Mouse (Mus musculus) left cerebral cortex, adult 8-10 months (tissue): ENCODE results near the gene Rp9. TPM values are rescaled to one million over a fixed set of nuclear protein-coding genes. Genes with fewer than 3 reads are reported as not detected.

Source experiments
- DNase-seq, 2 experiments: peaks; one replicate each; pipeline ENCODE4 v3.0.0; 2022; ENCODE audit warnings: low spot score in 2 of 2
- total RNA-seq, 4 experiments: library from RNA; stranded (reverse); gene quantifications; 2 replicates each; pipeline ENCODE4 v1.2.4; 2022

Rp9 gene
- total RNA-seq, 4 experiments from 2014 or later = 39.4 to 48.3 (median 46.1) TPM

GRCm38 (mm10) chr9:22366621-22367020, 102.9 kb downstream of the Rp9 start:
- no peak for DNase-seq

- DNase-seq = no peak
Observed at GRCm38 (mm10) chr9:22366221-22366620, 103.3 kb downstream of the Rp9 start.

Other genes starting within 250 kb of the Rp9 start
- 10 to 100 TPM; 17.9 to 26.0 (median 22.0) TPM for gene Zfp809, start 244.0 kb downstream of the Rp9 start, total RNA-seq
- 1 to 10 TPM; 4.3 to 5.7 (median 4.5) TPM for gene Zfp599, start 209.8 kb downstream of the Rp9 start, total RNA-seq
- 10 to 100 TPM; 15.5 to 21.8 (median 18.2) TPM for gene Zfp810, start 162.1 kb downstream of the Rp9 start, total RNA-seq
- 10 to 100 TPM; 23.0 to 32.2 (median 24.3) TPM for gene Anln, start 80.6 kb downstream of the Rp9 start, total RNA-seq
- gene 9530077C05Rik, start 58.2 kb downstream of the Rp9 start, total RNA-seq = 1 to 10 TPM; 5.5 to 7.3 (median 6.5) TPM
- gene Gm17545, start 15.5 kb downstream of the Rp9 start, total RNA-seq = not detected
- gene Bbs9, start 6.0 kb upstream of the Rp9 start, total RNA-seq = 10 to 100 TPM; 48.2 to 51.0 (median 50.1) TPM